Mouse (Mus musculus) midbrain, embryonic 11.5 days (tissue): Measurements from ENCODE around the gene Psg27. TPM values are rescaled to one million over a fixed set of nuclear protein-coding genes. Genes with fewer than 3 reads are reported as not detected.

Experiments used
- ATAC-seq: fragments of 200-750 bp; cut with Nextera tagmentation; 2 replicates; pipeline ENCODE4 v1.8.0; 2017; ENCODE audit warnings: moderate TSS enrichment, moderate library complexity; ENCODE audit not compliant: low FRiP score
- DNase-seq: peaks from one replicate; pipeline ENCODE4 v3.0.0; 2015; ENCODE audit warnings: low spot score; ENCODE audit errors: missing footprints
- H3K27ac ChIP-seq: fragments of 300-500 bp; sonication (generic); 2 replicates; pipeline ENCODE4 v1.5.1; 2014; ENCODE audit warnings: low read depth, low read length
- H3K27me3 ChIP-seq: fragments of 300-500 bp; sonication (generic); 2 replicates; pipeline ENCODE4 v1.6.1; 2014; ENCODE audit warnings: mild to moderate bottlenecking, low read length, moderate library complexity, mixed read lengths; ENCODE audit not compliant: control insufficient read depth, insufficient read depth
- H3K36me3 ChIP-seq: fragments of 300-500 bp; sonication (generic); 2 replicates; pipeline ENCODE4 v1.6.1; 2014; ENCODE audit warnings: mild to moderate bottlenecking, low read length, moderate library complexity, mixed read lengths; ENCODE audit not compliant: control insufficient read depth, insufficient read depth
- H3K4me1 ChIP-seq: fragments of 300-500 bp; sonication (generic); 2 replicates; pipeline ENCODE4 v1.6.1; 2014; ENCODE audit warnings: low read length; ENCODE audit not compliant: control insufficient read depth, insufficient read depth
- H3K4me2 ChIP-seq: fragments of 300-500 bp; sonication (generic); 2 replicates; pipeline ENCODE4 v1.6.1; 2014; ENCODE audit warnings: mild to moderate bottlenecking, moderate library complexity
- H3K4me3 ChIP-seq: fragments of 300-500 bp; sonication (generic); 2 replicates; pipeline ENCODE4 v1.5.1; 2014; ENCODE audit warnings: low read depth, low read length
- H3K9ac ChIP-seq: fragments of 300-500 bp; sonication (generic); 2 replicates; pipeline ENCODE4 v1.6.1; 2014; ENCODE audit warnings: low read length
- H3K9me3 ChIP-seq: fragments of 300-500 bp; sonication (generic); 2 replicates; pipeline ENCODE4 v1.6.1; 2016; ENCODE audit warnings: low read length; ENCODE audit not compliant: control insufficient read depth
- WGBS: fragments of 180-500 bp; shearing (Covaris S2); extraction: QIAGEN DNeasy Blood & Tissue Kit; methylation state at CpG from one replicate; pipeline ENCODE4 v1.1.7; 2014; 5-methylcytosine and 5-hydroxymethylcytosine counted together
- polyA plus RNA-seq: library from polyadenylated mRNA; unstranded; fragments of >200 nt; fragmentation: Nextera tagmentation; extraction: Ambion mirVana; gene quantifications from 2 replicates; pipeline ENCODE4 v1.2.1, GENCODE M21; 2014

The Psg27 gene
- polyA plus RNA-seq, 1 experiment from 2014 or later, result not detected

GRCm38 (mm10) chr7:18511479-18511878, 55.6 kb downstream of the Psg27 start:
- H3K9me3 ChIP-seq, result no peaks in the 10 kb centered on the region
- 9% methylated on average over 9 of the region's 9 CpGs for WGBS
- no peaks in the 10 kb centered on the region for H3K4me1 ChIP-seq
- H3K9ac ChIP-seq, result no peak overlapping the region
- no peak overlapping the region for H3K4me3 ChIP-seq
- no peak for DNase-seq
- no peaks in the 10 kb centered on the region for H3K27me3 ChIP-seq
- H3K27ac ChIP-seq, result no peak overlapping the region
- no peak overlapping the region for H3K4me2 ChIP-seq
- 0 out of 2 replicates have a peak, but pooled peaks have one; percentile 27 for ATAC-seq
- H3K36me3 ChIP-seq, result no peaks in the 10 kb centered on the region

Other genes starting within 250 kb of the Psg27 start
- gene Psg18, start 212.3 kb downstream of the Psg27 start, polyA plus RNA-seq, result not detected in 2 replicates
- not detected in 2 replicates for gene Psg28, start 135.3 kb downstream of the Psg27 start, polyA plus RNA-seq
- not detected in 2 replicates for gene Psg26, start 83.1 kb downstream of the Psg27 start, polyA plus RNA-seq
- not detected in 2 replicates for gene Psg25, start 35.0 kb downstream of the Psg27 start, polyA plus RNA-seq
- gene Psg23, start 49.2 kb upstream of the Psg27 start, polyA plus RNA-seq, result not detected in 2 replicates
- gene Psg21, start 89.4 kb upstream of the Psg27 start, polyA plus RNA-seq, result not detected in 2 replicates
- gene Psg20, start 118.9 kb upstream of the Psg27 start, polyA plus RNA-seq, result not detected in 2 replicates
- gene Psg22, start 150.8 kb upstream of the Psg27 start, polyA plus RNA-seq, result not detected in 2 replicates
- gene Psg19, start 231.2 kb upstream of the Psg27 start, polyA plus RNA-seq, result not detected in 2 replicates